Comparison of ENCODE assay signal across 8 mouse cellular contexts in the genomic region with DNA sequence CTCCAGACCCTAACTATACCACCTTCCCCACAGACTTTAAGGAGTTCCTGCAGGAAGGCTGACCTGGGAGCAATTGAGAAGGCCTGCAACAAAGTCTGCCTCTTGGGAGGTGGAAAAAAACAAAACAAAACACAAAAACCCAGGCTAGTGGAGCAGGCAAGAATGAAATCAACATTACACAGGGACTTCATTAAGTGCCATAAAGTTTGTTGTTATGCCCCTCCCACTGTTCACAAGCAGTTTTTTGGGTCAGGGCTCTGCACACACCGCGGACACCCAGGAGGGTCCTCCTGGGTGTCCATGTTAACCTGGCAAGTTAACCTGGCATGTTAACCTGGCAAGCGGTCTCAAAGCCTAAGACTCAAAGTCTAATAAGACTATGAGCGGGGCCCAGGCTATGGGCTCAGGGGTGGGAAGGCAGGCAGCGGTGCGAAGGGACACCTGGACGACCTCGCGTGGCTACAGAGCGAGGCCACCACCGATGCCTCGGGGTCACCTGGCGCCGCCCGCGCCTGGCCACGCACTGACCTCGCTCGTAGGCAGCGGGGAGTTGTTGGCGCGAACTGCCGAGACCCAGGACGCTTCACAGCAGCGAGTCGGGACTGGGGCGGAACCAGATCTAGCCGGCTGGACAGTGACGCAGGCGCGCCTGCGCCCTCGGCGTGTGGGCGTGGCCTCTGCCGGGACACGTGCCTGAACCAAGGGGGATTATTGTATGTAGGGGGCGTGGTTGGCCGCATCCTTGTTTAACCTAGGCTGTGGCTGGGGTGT. TPM values are rescaled to one million over a fixed set of nuclear protein-coding genes. Genes with fewer than 3 reads are reported as not detected.
DNase-seq lines count a peak whose midpoint lies in the region; ATAC-seq lines count a peak whose summit lies in the region.

No protein-coding gene starts in this region.

- peak; percentile 90 to 92 for DNase-seq in adrenal gland, adult 18-20 months (ENCODE audit: low spot score in 2 of 2)
- DNase-seq in embryo, embryonic 10 days (ENCODE audit: low spot score): peak; percentile 97
- DNase-seq in gastrocnemius, postnatal 10 days: peak; percentile 91
- DNase-seq in induced T-regulatory cell, adult 2 months (ENCODE audit: low read depth): peak; percentile 94
- peak; percentile 83 to 96 for DNase-seq in left cerebral cortex, postnatal 10 days (ENCODE audit: extremely low spot score in 1 of 2, low spot score in 2 of 2)
- peak; percentile 92 to 93 for DNase-seq in right cerebral cortex, postnatal 10 days (ENCODE audit: low spot score in 2 of 2)
- peak; percentile 89 for DNase-seq in urinary bladder, postnatal 25 days (ENCODE audit: low spot score)

- intact Hi-C loops in left cerebral cortex, postnatal 10 days (cut with DNase I): no loop called here

- peak; percentile 92 for ATAC-seq in megakaryocyte progenitor cell, adult 5-6 weeks (replicated peaks; ENCODE audit: poor library complexity)

RNA-seq across cellular contexts. Expression of a gene that starts 5.7 kb away (rescaled TPM):
- total RNA-seq in adrenal gland, adult 18-20 months (2021): 10 to 100 TPM; 11.0 to 23.9 TPM
- 10 to 100 TPM; 13.0 to 19.0 TPM for total RNA-seq in gastrocnemius, postnatal 10 days (2021)
- 1 to 10 TPM; 5.7 to 7.5 TPM for total RNA-seq in left cerebral cortex, postnatal 10 days (2021)
- 6.0 and 6.3 TPM in 2 replicates for total RNA-seq in megakaryocyte progenitor cell, adult 5-6 weeks (2015)
- 5.7 and 6.7 TPM in 2 replicates for total RNA-seq in megakaryocyte progenitor cell, adult 5-6 weeks (2017)

RNA-seq across cellular contexts. Expression of a gene that starts 19.4 kb away (rescaled TPM):
- total RNA-seq in adrenal gland, adult 18-20 months (2021): not detected
- not detected for total RNA-seq in gastrocnemius, postnatal 10 days (2021)
- not detected for total RNA-seq in left cerebral cortex, postnatal 10 days (2021)
- not detected in 2 replicates for total RNA-seq in megakaryocyte progenitor cell, adult 5-6 weeks (2015)
- not detected in 2 replicates for total RNA-seq in megakaryocyte progenitor cell, adult 5-6 weeks (2017)

RNA-seq across cellular contexts. Expression of a gene that starts 20.6 kb away (rescaled TPM):
- total RNA-seq in adrenal gland, adult 18-20 months (2021): 100 to 1,000 TPM in 1 of 2 experiments, 10 to 100 TPM in 1; 75.7 to 130 TPM
- 10 to 100 TPM; 72.0 to 76.4 TPM for total RNA-seq in gastrocnemius, postnatal 10 days (2021)
- 10 to 100 TPM; 75.2 to 90.2 TPM for total RNA-seq in left cerebral cortex, postnatal 10 days (2021)
- total RNA-seq in megakaryocyte progenitor cell, adult 5-6 weeks (2015): 30.3 and 32.1 TPM in 2 replicates
- 27.1 and 29.3 TPM in 2 replicates for total RNA-seq in megakaryocyte progenitor cell, adult 5-6 weeks (2017)

RNA-seq across cellular contexts. Expression of a gene that starts 33.3 kb away (rescaled TPM):
- under 1 TPM; 0.53 to 0.93 TPM for total RNA-seq in adrenal gland, adult 18-20 months (2021)
- 1 to 10 TPM; 1.0 to 1.5 TPM for total RNA-seq in gastrocnemius, postnatal 10 days (2021)
- total RNA-seq in left cerebral cortex, postnatal 10 days (2021): under 1 TPM; 0.24 to 0.28 TPM
- 1.8 and 2.3 TPM in 2 replicates for total RNA-seq in megakaryocyte progenitor cell, adult 5-6 weeks (2015)
- 1.3 and 2.1 TPM in 2 replicates for total RNA-seq in megakaryocyte progenitor cell, adult 5-6 weeks (2017)

RNA-seq across cellular contexts. Expression of a gene that starts 46.4 kb away (rescaled TPM):
- 10 to 100 TPM in 1 of 2 experiments, 1 to 10 TPM in 1; 4.5 to 11.6 TPM for total RNA-seq in adrenal gland, adult 18-20 months (2021)
- 1 to 10 TPM; 2.2 to 2.6 TPM for total RNA-seq in gastrocnemius, postnatal 10 days (2021)
- 100 to 1,000 TPM; 370 to 382 TPM for total RNA-seq in left cerebral cortex, postnatal 10 days (2021)
- total RNA-seq in megakaryocyte progenitor cell, adult 5-6 weeks (2015): 23.8 and 27.4 TPM in 2 replicates
- total RNA-seq in megakaryocyte progenitor cell, adult 5-6 weeks (2017): 29.9 and 47.0 TPM in 2 replicates

Comparison
In these comparisons a context has a peak if more than half of its experiments do, and no peak if none do; other contexts are left out.
1. Peak in every context shown above with its lines: DNase-seq and ATAC-seq.